Comparison of ENCODE assay signal across 13 mouse cellular contexts in genomic region chr6:115909052-115909451, GRCm38 (mm10). TPM values are rescaled to one million over a fixed set of nuclear protein-coding genes. Genes with fewer than 3 reads are reported as not detected.
DNase-seq lines count a peak whose midpoint lies in the region; ATAC-seq lines count a peak whose summit lies in the region.
"Had no signal": no experiment of that assay in that cellular context is flagged by ENCODE, and none has a peak within 500 bp of the region (broad histone marks: within the 10 kb centered on the region; RNA-seq: fewer than 3 reads in every experiment).

No protein-coding gene starts in this region.

- peaks cover 10% of the 10 kb centered on the region for H3K36me3 ChIP-seq in heart, embryonic 16.5 days (ENCODE audit: control insufficient read depth, insufficient read depth)
- peaks cover 47% of the 10 kb centered on the region for H3K36me3 ChIP-seq in embryonic facial prominence, embryonic 13.5 days

- no peaks in the 10 kb centered on the region for H3K27me3 ChIP-seq in heart, embryonic 16.5 days (ENCODE audit: control insufficient read depth, insufficient read depth, low read length)
- no peaks in the 10 kb centered on the region for H3K27me3 ChIP-seq in embryonic facial prominence, embryonic 13.5 days

- WGBS in heart, embryonic 16.5 days, result 81% methylated on average over 3 of the region's 3 CpGs
- WGBS in embryonic facial prominence, embryonic 13.5 days, result 75% methylated on average over 3 of the region's 3 CpGs

- no peaks in the 10 kb centered on the region for H3K9me3 ChIP-seq in heart, embryonic 16.5 days (replicated peaks; ENCODE audit: control insufficient read depth, low read length)
- H3K9me3 ChIP-seq in embryonic facial prominence, embryonic 13.5 days, result no peaks in the 10 kb centered on the region
- H3K9me3 ChIP-seq: midbrain, embryonic 10.5 days had no signal

- ATAC-seq in heart, embryonic 16.5 days (replicated peaks; ENCODE audit: extremely low read depth, insufficient read depth, low FRiP score), result no peak
- no peak for ATAC-seq in embryonic facial prominence, embryonic 13.5 days (ENCODE audit: insufficient number of reproducible peaks, insufficient read depth, low FRiP score, low TSS enrichment, low read depth)
- peak; percentile 31; the same call in 1 of the 2 replicates for ATAC-seq in neutrophil, adult 5-6 weeks (ENCODE audit: extremely low read depth, insufficient number of reproducible peaks, low FRiP score, poor library complexity, severe bottlenecking)
- no peak for ATAC-seq in cerebellum, adult (ENCODE audit: insufficient number of reproducible peaks, low FRiP score, low TSS enrichment)

- H3K4me1 ChIP-seq in heart, embryonic 16.5 days (ENCODE audit: control insufficient read depth, insufficient read depth, low read length), result peaks cover 44% of the 10 kb centered on the region
- H3K4me1 ChIP-seq in embryonic facial prominence, embryonic 13.5 days, result peaks cover 2% of the 10 kb centered on the region; the same call in 1 of the 2 replicates

- no peak overlapping the region for H3K4me2 ChIP-seq in heart, embryonic 16.5 days (ENCODE audit: low read depth, low read length)
- H3K4me2 ChIP-seq in embryonic facial prominence, embryonic 13.5 days, result no peak overlapping the region

- H3K27ac ChIP-seq in heart, embryonic 16.5 days (ENCODE audit: low read length), result peak overlapping the region; percentile 54
- H3K27ac ChIP-seq in embryonic facial prominence, embryonic 13.5 days, result no peak overlapping the region

- no peak overlapping the region for H3K4me3 ChIP-seq in heart, embryonic 16.5 days (ENCODE audit: low read length)
- H3K4me3 ChIP-seq in embryonic facial prominence, embryonic 13.5 days, result no peak overlapping the region
- H3K4me3 ChIP-seq: midbrain, embryonic 10.5 days had no signal

- H3K9ac ChIP-seq in heart, embryonic 16.5 days (ENCODE audit: low read length), result no peak overlapping the region
- H3K9ac ChIP-seq in embryonic facial prominence, embryonic 13.5 days, result 0 out of 2 replicates have a peak overlapping the region, but pooled peaks have one; percentile 3

- no peak for DNase-seq in heart, postnatal 4 days
- peak; percentile 55 for DNase-seq in lung, postnatal 36 days
- DNase-seq in lung, postnatal 4 days, result no peak
- no peak for DNase-seq in cerebellum, postnatal 14 days
- DNase-seq: cerebellum, adult 18-20 months; gastrocnemius, postnatal 36 days; kidney, postnatal 14 days had no signal

RNA-seq across cellular contexts. Expression of gene Rho, which starts 22.5 kb away (rescaled TPM):
- 0.16 TPM in 1 of 2 replicates, not detected in the other for polyA plus RNA-seq in heart, embryonic 16.5 days (2015; fragmentation: Nextera tagmentation; extraction: Ambion mirVana)
- total RNA-seq in heart, postnatal 4 days (2021), result under 1 TPM; 0.24 to 0.34 TPM
- polyA plus RNA-seq in embryonic facial prominence, embryonic 13.5 days (2015; fragmentation: Nextera tagmentation; extraction: Ambion mirVana), result 0.14 and 0.43 TPM in 2 replicates
- 0.12 TPM in 1 of 2 replicates, not detected in the other for total RNA-seq in neutrophil, adult 5-6 weeks (2017)
- total RNA-seq: gastrocnemius, postnatal 36 days had no signal

RNA-seq across cellular contexts. Expression of gene H1foo, which starts 35.7 kb away (rescaled TPM):
- not detected in 2 replicates for polyA plus RNA-seq in heart, embryonic 16.5 days (2015; fragmentation: Nextera tagmentation; extraction: Ambion mirVana)
- not detected for total RNA-seq in heart, postnatal 4 days (2021)
- not detected in 2 replicates for polyA plus RNA-seq in embryonic facial prominence, embryonic 13.5 days (2015; fragmentation: Nextera tagmentation; extraction: Ambion mirVana)
- not detected in 2 replicates for total RNA-seq in neutrophil, adult 5-6 weeks (2017)
- total RNA-seq: adrenal gland, adult 18-20 months; gastrocnemius, postnatal 36 days had no signal
- polyA plus RNA-seq: midbrain, embryonic 10.5 days had no signal

RNA-seq across cellular contexts. Expression of gene Ift122, which starts 55.8 kb away (rescaled TPM):
- 21.4 and 23.0 TPM in 2 replicates for polyA plus RNA-seq in heart, embryonic 16.5 days (2015; fragmentation: Nextera tagmentation; extraction: Ambion mirVana)
- total RNA-seq in heart, postnatal 4 days (2021), result 10 to 100 TPM; 16.3 to 17.6 TPM
- 26.2 and 29.0 TPM in 2 replicates for polyA plus RNA-seq in embryonic facial prominence, embryonic 13.5 days (2015; fragmentation: Nextera tagmentation; extraction: Ambion mirVana)
- 1.6 and 2.8 TPM in 2 replicates for total RNA-seq in neutrophil, adult 5-6 weeks (2017)

RNA-seq across cellular contexts. Expression of gene Mbd4, which starts 55.9 kb away (rescaled TPM):
- 10.2 and 12.5 TPM in 2 replicates for polyA plus RNA-seq in heart, embryonic 16.5 days (2015; fragmentation: Nextera tagmentation; extraction: Ambion mirVana)
- 1 to 10 TPM; 3.4 to 3.8 TPM for total RNA-seq in heart, postnatal 4 days (2021)
- 26.0 and 27.9 TPM in 2 replicates for polyA plus RNA-seq in embryonic facial prominence, embryonic 13.5 days (2015; fragmentation: Nextera tagmentation; extraction: Ambion mirVana)
- total RNA-seq in neutrophil, adult 5-6 weeks (2017), result 34.9 and 35.7 TPM in 2 replicates
